Mouse (Mus musculus) kidney, embryonic 15.5 days (tissue): ENCODE measurements at regions not wholly inside any gene's neighbourhood (a gene's known extent, or its start where the extent isn't known, plus 50 kb on each side); places are given as distances from the start of the nearest gene placed in this dataset.

Experiments
- ATAC-seq: fragments of 200-750 bp; cut with Nextera tagmentation; replicated peaks from 2 replicates; pipeline ENCODE4 v1.8.0; 2017; ENCODE audit warnings: moderate TSS enrichment; ENCODE audit not compliant: low FRiP score
- H3K27ac ChIP-seq: fragments of 300-500 bp; sonication (generic); 2 replicates; pipeline ENCODE4 v1.5.1; 2015; ENCODE audit warnings: mild to moderate bottlenecking, inconsistent platforms
- H3K27me3 ChIP-seq: fragments of 300-500 bp; sonication (generic); 2 replicates; pipeline ENCODE4 v1.6.1; 2015; ENCODE audit warnings: inconsistent platforms
- H3K36me3 ChIP-seq: fragments of 300-500 bp; sonication (generic); 2 replicates; pipeline ENCODE4 v1.6.1; 2015; ENCODE audit warnings: inconsistent platforms
- H3K4me1 ChIP-seq: fragments of 300-500 bp; sonication (generic); 2 replicates; pipeline ENCODE4 v1.6.1; 2015; ENCODE audit warnings: inconsistent platforms
- H3K4me2 ChIP-seq: fragments of 300-500 bp; sonication (generic); 2 replicates; pipeline ENCODE4 v1.6.1; 2015; ENCODE audit warnings: moderate library complexity, mild to moderate bottlenecking, inconsistent platforms
- H3K4me3 ChIP-seq: fragments of 300-500 bp; sonication (generic); replicated peaks from 2 replicates; pipeline ENCODE4 v1.5.1; 2015; ENCODE audit warnings: mild to moderate bottlenecking, inconsistent platforms
- H3K9ac ChIP-seq: fragments of 300-500 bp; sonication (generic); 2 replicates; pipeline ENCODE4 v1.6.1; 2015; ENCODE audit warnings: mild to moderate bottlenecking, inconsistent platforms
- H3K9me3 ChIP-seq: fragments of 300-500 bp; sonication (generic); replicated peaks from 2 replicates; pipeline ENCODE4 v1.6.1; 2016; ENCODE audit warnings: inconsistent platforms
- WGBS: fragments of 180-500 bp; shearing (Covaris S2); methylation state at CpG from one replicate; pipeline ENCODE4 v1.1.7; 2015; ENCODE audit warnings: mixed read lengths; 5-methylcytosine and 5-hydroxymethylcytosine counted together

GRCm38 (mm10) chr16:50762096-50762495 lies 171.1 kb upstream of the Ccdc54 start:
- no peaks in the 10 kb centered on the region for H3K27me3 ChIP-seq
- H3K9me3 ChIP-seq = no peaks in the 10 kb centered on the region
- H3K27ac ChIP-seq = no peak overlapping the region
- H3K4me2 ChIP-seq = no peak overlapping the region
- H3K36me3 ChIP-seq = no peaks in the 10 kb centered on the region
- 76% methylated on average over 3 of the region's 3 CpGs for WGBS
- H3K4me3 ChIP-seq = no peak overlapping the region
- no peak for ATAC-seq
- no peak overlapping the region for H3K9ac ChIP-seq
- no peaks in the 10 kb centered on the region for H3K4me1 ChIP-seq

GRCm38 (mm10) chr16:50759979-50760378 lies 169.0 kb upstream of the Ccdc54 start:
- no peaks in the 10 kb centered on the region for H3K4me1 ChIP-seq
- ATAC-seq = no peak
- H3K9me3 ChIP-seq = no peaks in the 10 kb centered on the region
- H3K36me3 ChIP-seq = no peaks in the 10 kb centered on the region
- H3K27me3 ChIP-seq = no peaks in the 10 kb centered on the region
- no peak overlapping the region for H3K9ac ChIP-seq
- no peak overlapping the region for H3K4me3 ChIP-seq
- H3K4me2 ChIP-seq = no peak overlapping the region
- 88% methylated on average over 5 of the region's 5 CpGs for WGBS
- H3K27ac ChIP-seq = no peak overlapping the region

GRCm38 (mm10) chr16:50756696-50757095 lies 165.7 kb upstream of the Ccdc54 start:
- H3K27ac ChIP-seq = no peak overlapping the region
- H3K4me3 ChIP-seq = no peak overlapping the region
- no peak overlapping the region for H3K4me2 ChIP-seq
- H3K4me1 ChIP-seq = peaks cover 17% of the 10 kb centered on the region
- 50% methylated on average over 4 of the region's 4 CpGs for WGBS
- H3K9ac ChIP-seq = no peak overlapping the region
- no peaks in the 10 kb centered on the region for H3K36me3 ChIP-seq
- ATAC-seq = no peak
- H3K9me3 ChIP-seq = no peaks in the 10 kb centered on the region
- H3K27me3 ChIP-seq = no peaks in the 10 kb centered on the region

- WGBS = 5% methylated on average over 3 of the region's 3 CpGs
- Histone ChIP-seq H3K4me2 (peak overlapping the region; percentile 40), H3K27ac (peak overlapping the region; percentile 77), H3K9me3 (no peaks in the 10 kb centered on the region), H3K36me3 (no peaks in the 10 kb centered on the region), H3K27me3 (no peaks in the 10 kb centered on the region), H3K9ac (no peak overlapping the region), H3K4me3 (no peak overlapping the region), H3K4me1 (peaks cover 21% of the 10 kb centered on the region)
- peak; percentile 65 for ATAC-seq
Observed at GRCm38 (mm10) chr16:50753612-50754389, 162.8 kb upstream of the Ccdc54 start.

- peak overlapping the region; percentile 30; the same call in 1 of the 2 replicates for H3K4me2 ChIP-seq
- WGBS = 79% methylated on average over 11 of the region's 11 CpGs
- H3K27ac ChIP-seq = peak overlapping the region; percentile 77
- no peaks in the 10 kb centered on the region for H3K9me3 ChIP-seq
- H3K4me1 ChIP-seq = peaks cover 21% of the 10 kb centered on the region
- H3K27me3 ChIP-seq = no peaks in the 10 kb centered on the region
- no peak overlapping the region for H3K9ac ChIP-seq
- ATAC-seq = no peak
- no peak overlapping the region for H3K4me3 ChIP-seq
- no peaks in the 10 kb centered on the region for H3K36me3 ChIP-seq
Observed at GRCm38 (mm10) chr16:50753046-50753445, 162.1 kb upstream of the Ccdc54 start.

GRCm38 (mm10) chr16:50752277-50752600 lies 161.3 kb upstream of the Ccdc54 start:
- H3K9ac ChIP-seq = no peak overlapping the region

DNA sequence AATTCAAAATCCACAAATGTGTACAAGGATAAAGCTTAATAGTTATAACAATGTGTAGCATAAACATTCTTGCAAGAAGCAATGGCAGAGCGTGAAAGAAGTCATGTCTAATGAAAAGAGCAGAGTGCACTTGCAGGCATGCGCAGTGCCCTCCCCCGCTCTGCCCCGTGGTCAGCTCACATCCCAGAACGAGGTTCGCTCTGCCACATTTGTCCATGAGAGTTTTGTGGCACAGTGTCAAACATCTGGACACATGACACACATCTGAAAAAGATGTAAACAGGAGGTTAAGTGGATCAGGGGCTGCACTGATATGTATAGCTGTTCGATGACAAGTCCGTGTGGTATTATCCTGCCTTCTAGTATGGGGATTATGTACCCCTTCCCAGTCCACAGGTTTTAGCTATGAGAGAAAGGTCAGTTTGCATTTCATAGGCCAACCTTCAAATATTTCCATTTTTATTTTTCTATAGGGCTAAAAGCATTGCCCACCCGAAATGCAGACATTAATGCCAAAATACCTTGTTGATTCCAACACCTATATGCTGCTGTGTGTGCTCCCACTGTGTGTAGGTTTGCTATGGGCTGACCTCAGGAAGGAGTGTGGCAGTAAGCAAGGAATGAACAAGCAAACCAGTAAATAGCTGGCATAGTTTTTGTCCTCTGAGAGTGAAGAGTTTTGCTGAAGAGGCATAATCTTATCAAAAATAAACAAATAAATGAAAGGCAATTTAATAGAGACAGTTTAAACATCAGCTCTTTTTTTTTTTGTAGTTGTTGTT lies 160.7 kb upstream of the Ccdc54 start:
- peak overlapping the region; percentile 72 for H3K27ac ChIP-seq
- H3K27me3 ChIP-seq = no peaks in the 10 kb centered on the region
- no peak for ATAC-seq
- H3K4me2 ChIP-seq = peak overlapping the region; percentile 30; the same call in 1 of the 2 replicates
- no peak overlapping the region for H3K4me3 ChIP-seq
- no peaks in the 10 kb centered on the region for H3K36me3 ChIP-seq
- peaks cover 21% of the 10 kb centered on the region for H3K4me1 ChIP-seq
- WGBS = 77% methylated on average over 9 of the region's 9 CpGs
- no peak overlapping the region for H3K9ac ChIP-seq
- no peaks in the 10 kb centered on the region for H3K9me3 ChIP-seq

More at GRCm38 (mm10) chr16:50752277-50752600, 161.3 kb upstream of the Ccdc54 start:
- H3K4me3 ChIP-seq = peak overlapping the region; percentile 13; the same call in 1 of the 2 replicates
- H3K4me1 ChIP-seq = peaks cover 21% of the 10 kb centered on the region
- WGBS = 67% methylated on average over 10 of the region's 10 CpGs
- no peaks in the 10 kb centered on the region for H3K9me3 ChIP-seq
- H3K36me3 ChIP-seq = no peaks in the 10 kb centered on the region
- no peaks in the 10 kb centered on the region for H3K27me3 ChIP-seq
- peak overlapping the region; percentile 77 for H3K27ac ChIP-seq
- no peak; the same call in 1 of the 2 replicates for ATAC-seq
- H3K4me2 ChIP-seq = peak overlapping the region; percentile 30; the same call in 1 of the 2 replicates

- no peaks in the 10 kb centered on the region for H3K27me3 ChIP-seq
- H3K27ac ChIP-seq = no peak overlapping the region
- ATAC-seq = no peak
- H3K9ac ChIP-seq = no peak overlapping the region
- H3K4me1 ChIP-seq = 0 out of 2 replicates have a peak, but pooled peaks cover 8% of the 10 kb centered on the region
- H3K4me3 ChIP-seq = no peak overlapping the region
- WGBS = 91% methylated on average over 5 of the region's 5 CpGs
- no peak overlapping the region for H3K4me2 ChIP-seq
- H3K9me3 ChIP-seq = no peaks in the 10 kb centered on the region
- H3K36me3 ChIP-seq = no peaks in the 10 kb centered on the region
Observed at GRCm38 (mm10) chr16:50747698-50748097, 156.7 kb upstream of the Ccdc54 start.

DNA sequence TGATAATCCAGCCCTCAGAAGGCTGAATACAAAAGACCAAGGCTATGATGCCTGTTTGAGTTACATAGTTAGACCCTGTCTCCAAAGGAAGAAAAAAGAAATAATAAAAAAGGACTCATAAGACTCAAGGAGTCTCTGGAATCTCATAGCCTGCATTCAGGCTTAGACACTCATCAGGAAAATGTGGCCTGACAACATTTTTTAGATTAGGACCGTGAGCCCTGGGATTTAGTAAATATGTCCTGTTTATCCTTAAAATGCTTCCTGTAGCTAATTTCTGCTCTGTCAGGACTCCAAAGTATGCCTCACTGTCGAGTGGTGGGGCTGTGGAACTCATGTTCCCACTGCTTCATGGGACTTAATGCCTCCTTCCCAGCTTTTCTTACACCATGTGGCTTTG lies 154.8 kb upstream of the Ccdc54 start:
- Histone ChIP-seq H3K36me3 (no peaks in the 10 kb centered on the region), H3K4me2 (no peak overlapping the region), H3K9ac (no peak overlapping the region), H3K9me3 (no peaks in the 10 kb centered on the region), H3K4me1 (no peaks in the 10 kb centered on the region), H3K4me3 (no peak overlapping the region), H3K27ac (no peak overlapping the region), H3K27me3 (no peaks in the 10 kb centered on the region)
- WGBS = 49% methylated on average over 2 of the region's 2 CpGs
- ATAC-seq = no peak

DNA sequence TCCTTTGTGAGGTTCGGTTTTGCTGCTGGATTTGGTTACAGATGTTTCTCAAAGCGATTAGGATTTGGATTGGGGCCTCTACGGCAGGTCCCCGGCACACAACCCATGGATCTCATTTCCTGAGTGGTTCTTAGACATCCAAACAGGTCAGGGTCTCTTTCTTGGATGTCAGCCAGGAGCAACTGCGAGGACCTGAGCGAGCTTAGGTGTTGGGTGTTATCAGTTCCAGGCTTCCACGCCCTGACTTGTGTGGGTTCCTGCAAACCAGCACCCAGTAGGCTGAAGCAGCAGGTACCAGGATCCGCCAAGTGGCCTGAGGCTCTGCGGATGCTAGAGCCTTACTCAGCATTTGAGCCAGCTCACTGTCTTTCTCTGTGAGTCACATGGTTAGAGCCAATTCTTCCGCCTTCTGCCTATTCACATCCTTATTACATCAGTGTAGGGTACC lies 146.5 kb upstream of the Ccdc54 start:
- no peak overlapping the region for H3K27ac ChIP-seq
- H3K4me1 ChIP-seq = peaks cover 14% of the 10 kb centered on the region
- no peaks in the 10 kb centered on the region for H3K36me3 ChIP-seq
- H3K4me2 ChIP-seq = peak overlapping the region; percentile 70
- peak overlapping the region; percentile 52 for H3K4me3 ChIP-seq
- peak overlapping the region; percentile 47 for H3K9ac ChIP-seq
- 34% methylated on average over 10 of the region's 10 CpGs for WGBS
- H3K27me3 ChIP-seq = no peaks in the 10 kb centered on the region
- H3K9me3 ChIP-seq = no peaks in the 10 kb centered on the region
- no peak for ATAC-seq

- 9% methylated on average over 21 of the region's 21 CpGs for WGBS
- Histone ChIP-seq H3K9ac (peak overlapping the region; percentile 47), H3K27ac (peak overlapping the region; percentile 72), H3K9me3 (no peaks in the 10 kb centered on the region), H3K4me1 (peaks cover 18% of the 10 kb centered on the region), H3K4me2 (peak overlapping the region; percentile 70), H3K36me3 (no peaks in the 10 kb centered on the region), H3K27me3 (no peaks in the 10 kb centered on the region), H3K4me3 (peak overlapping the region; percentile 52)
- ATAC-seq = peak; percentile 91
Observed at GRCm38 (mm10) chr16:50736151-50737047, 145.4 kb upstream of the Ccdc54 start.
